Mouse (Mus musculus) embryonic facial prominence, embryonic 13.5 days (tissue): ENCODE data around the gene Tmem109. TPM values are rescaled to one million over a fixed set of nuclear protein-coding genes. Genes with fewer than 3 reads are reported as not detected.

Experiments used
- polyA plus RNA-seq: library from polyadenylated mRNA; unstranded; fragments of >200 nt; fragmentation: Nextera tagmentation; extraction: Ambion mirVana; gene quantifications from 2 replicates; pipeline ENCODE4 v1.2.1, GENCODE M21; 2015

The Tmem109 gene
- polyA plus RNA-seq, 1 experiment from 2014 or later, result 87.1 TPM

Other genes with a start within 250 kb of the Tmem109 start
- gene Vwce, start 247.8 kb downstream of the Tmem109 start, polyA plus RNA-seq, result 3.1 and 3.8 TPM in 2 replicates
- gene Pga5, start 203.9 kb downstream of the Tmem109 start, polyA plus RNA-seq, result not detected in 2 replicates
- gene Vps37c, start 193.3 kb downstream of the Tmem109 start, polyA plus RNA-seq, result 36.4 and 36.8 TPM in 2 replicates
- 0.41 and 0.42 TPM in 2 replicates for gene Cd5, start 143.0 kb downstream of the Tmem109 start, polyA plus RNA-seq
- 0.08 and 0.15 TPM in 2 replicates for gene Cd6, start 51.9 kb downstream of the Tmem109 start, polyA plus RNA-seq
- 0.34 and 0.41 TPM in 2 replicates for gene Slc15a3, start 42.3 kb downstream of the Tmem109 start, polyA plus RNA-seq
- 99.9 and 107 TPM in 2 replicates for gene Tmem132a, start 12.1 kb downstream of the Tmem109 start, polyA plus RNA-seq
- gene Prpf19, start 13.2 kb upstream of the Tmem109 start, polyA plus RNA-seq, result 45.3 and 47.5 TPM in 2 replicates
- gene Zp1, start 38.6 kb upstream of the Tmem109 start, polyA plus RNA-seq, result not detected in 2 replicates
- 0.10 TPM in 1 of 2 replicates, not detected in the other for gene Ptgdr2, start 55.2 kb upstream of the Tmem109 start, polyA plus RNA-seq
- gene Ccdc86, start 67.3 kb upstream of the Tmem109 start, polyA plus RNA-seq, result 27.4 and 31.6 TPM in 2 replicates
- not detected in 2 replicates for gene Ms4a10, start 92.7 kb upstream of the Tmem109 start, polyA plus RNA-seq
- not detected in 2 replicates for gene Ms4a15, start 111.2 kb upstream of the Tmem109 start, polyA plus RNA-seq
- gene Ms4a18, start 136.0 kb upstream of the Tmem109 start, polyA plus RNA-seq, result not detected in 2 replicates
- not detected in 2 replicates for gene Ms4a8a, start 199.1 kb upstream of the Tmem109 start, polyA plus RNA-seq
- gene 1700017D01Rik, start 248.9 kb upstream of the Tmem109 start, polyA plus RNA-seq, result not detected in 2 replicates